Mouse (Mus musculus): Measurements from ENCODE around the gene Lrp8. TPM values are rescaled to one million over a fixed set of nuclear protein-coding genes. Genes with fewer than 3 reads are reported as not detected.

Lrp8 gene
- total and polyA plus RNA-seq, 3 experiments, result 6.4 to 21.1 (median 14.2) TPM

DNA sequence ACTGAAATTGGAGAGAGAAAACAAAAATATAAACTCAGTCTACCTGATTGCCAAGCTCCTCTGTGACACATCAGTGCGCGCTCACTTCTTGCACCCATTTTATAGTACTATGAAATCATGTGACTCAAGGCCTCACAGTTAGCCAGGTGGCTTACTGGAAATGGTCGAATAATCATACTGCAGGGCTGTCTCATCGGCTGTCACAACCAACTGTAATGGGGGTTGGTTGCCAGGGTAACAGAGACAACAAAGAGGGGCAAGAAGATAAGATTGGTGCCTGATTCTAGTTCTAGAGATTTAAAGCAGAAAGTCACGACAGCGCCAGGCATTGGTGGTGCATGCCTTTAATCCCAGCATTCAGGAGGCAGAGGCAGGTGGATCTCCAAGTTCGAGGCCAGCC lies 56.9 kb downstream of the Lrp8 start:
- Histone ChIP-seq H3K9me3 (replicated peaks; ENCODE audit: low read length) (no peaks in the 10 kb centered on the region), H3K4me1 (ENCODE audit: control insufficient read depth in 1 of 2, insufficient read depth in 2 of 2) (no peaks in the 10 kb centered on the region), H3K4me3 (replicated peaks in 1 of 3; ENCODE audit: low read depth in 2 of 3, low read length in 2 of 3, poor library complexity in 1 of 3) (no peak overlapping the region), H3K4me2 (ENCODE audit: insufficient read depth, low read depth, poor library complexity, severe bottlenecking) (no peak overlapping the region), H3K9ac (ENCODE audit: insufficient read depth, low read depth) (no peak overlapping the region), H3K27ac (ENCODE audit: insufficient read depth, low read depth) (no peak overlapping the region), H3K36me3 (replicated peaks in 1 of 2; ENCODE audit: control insufficient read depth in 1 of 2, insufficient read depth in 1 of 2, low read length in 1 of 2) (peaks cover 49 to 95% of the 10 kb centered on the region in 2 experiments), H3K27me3 (replicated peaks) (no peaks in the 10 kb centered on the region), H3K79me2 (replicated peaks; ENCODE audit: control insufficient read depth, extremely low read depth, insufficient read depth, poor library complexity, severe bottlenecking) (no peaks in the 10 kb centered on the region)
- in situ Hi-C loops (cut with MboI; ENCODE audit: low pct_ligation_motif_present, low pct_unique_long_range_greater_than_20kb, low sequenced_read_pairs) (no loop called here), dilution Hi-C loops (cut with MboI; ENCODE audit: extremely low pct_ligation_motif_present, extremely low pct_unique_long_range_greater_than_20kb, low sequenced_read_pairs) (no loop called here)
- DNase-seq (ENCODE audit: extremely low read depth), result no peak
- TF ChIP-seq EP300 (IDR thresholded peaks at IDR 0.05; ENCODE audit: low read length) (no peak), TBP (conservative IDR thresholded peaks at IDR 0.05; ENCODE audit: low read depth, low read length) (no peak), ZKSCAN1 (IDR thresholded peaks at IDR 0.05; ENCODE audit: borderline replicate concordance, low read depth, low read length) (no peak), NELFE (IDR thresholded peaks at IDR 0.05; ENCODE audit: low read depth, low read length) (no peak), NRF1 (IDR thresholded peaks at IDR 0.05; ENCODE audit: low read depth, low read length) (no peak), ELF1 (IDR thresholded peaks at IDR 0.05; ENCODE audit: low read depth, low read length) (no peak), CHD2 (IDR thresholded peaks at IDR 0.05; ENCODE audit: low read length) (no peak), JUN (IDR thresholded peaks at IDR 0.05; ENCODE audit: insufficient read depth, low read depth, low read length) (no peak), TCF12 (IDR thresholded peaks at IDR 0.05; ENCODE audit: low read depth, low read length) (no peak), MXI1 (IDR thresholded peaks at IDR 0.05; ENCODE audit: low read depth, low read length) (no peak), PAX5 (IDR thresholded peaks at IDR 0.05; ENCODE audit: low read length) (no peak), RCOR1 (conservative IDR thresholded peaks at IDR 0.05; ENCODE audit: low read depth, low read length) (no peak), MAZ (IDR thresholded peaks at IDR 0.05; ENCODE audit: low read depth, low read length) (no peak), HCFC1 (IDR thresholded peaks at IDR 0.05; ENCODE audit: low read depth, low read length) (no peak), SIN3A (IDR thresholded peaks at IDR 0.05; ENCODE audit: low read length) (no peak)

DNA sequence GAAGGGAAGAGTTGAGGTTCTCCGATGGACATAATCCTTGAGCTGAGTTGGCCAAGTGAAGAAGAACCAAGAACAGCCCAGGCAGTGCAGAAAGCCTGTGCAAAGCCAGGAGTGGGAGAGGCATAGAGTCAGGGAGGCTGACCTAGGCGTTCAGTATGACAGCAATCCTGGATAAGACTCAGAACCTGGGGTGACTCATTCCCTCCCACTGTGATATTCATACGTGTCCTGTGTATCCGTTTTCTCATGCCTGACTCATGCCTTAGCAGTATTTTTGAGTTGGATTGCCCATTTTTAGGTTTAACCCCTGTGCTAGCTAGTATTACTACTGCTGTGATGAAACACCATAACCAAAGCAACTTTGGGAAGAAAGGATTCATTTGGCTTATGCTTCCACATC lies 62.8 kb downstream of the Lrp8 start:
- in situ Hi-C loops (cut with MboI; ENCODE audit: low pct_ligation_motif_present, low pct_unique_long_range_greater_than_20kb, low sequenced_read_pairs) (no loop called here), dilution Hi-C loops (cut with MboI; ENCODE audit: extremely low pct_ligation_motif_present, extremely low pct_unique_long_range_greater_than_20kb, low sequenced_read_pairs) (no loop called here)
- no peak for TF ChIP-seq ETS1 (conservative IDR thresholded peaks at IDR 0.05; ENCODE audit: low read depth, low read length)
- TF ChIP-seq USF2 (conservative IDR thresholded peaks at IDR 0.05; ENCODE audit: low read depth, low read length), result no peak
- TF ChIP-seq TBP (conservative IDR thresholded peaks at IDR 0.05; ENCODE audit: low read depth, low read length), result no peak
- no peak for TF ChIP-seq MAZ (IDR thresholded peaks at IDR 0.05; ENCODE audit: low read depth, low read length)
- TF ChIP-seq E2F4 (IDR thresholded peaks at IDR 0.05; ENCODE audit: insufficient replicate concordance, low read depth, low read length), result no peak
- no peak for TF ChIP-seq POLR2A (IDR thresholded peaks at IDR 0.05; ENCODE audit: low read depth, low read length)
- TF ChIP-seq MAX (IDR thresholded peaks at IDR 0.05; ENCODE audit: low read length), result no peak
- no peak for TF ChIP-seq SMC3 (IDR thresholded peaks at IDR 0.05; ENCODE audit: low read depth, low read length)
- TF ChIP-seq GABPA (IDR thresholded peaks at IDR 0.05; ENCODE audit: insufficient replicate concordance, low read depth, low read length), result no peak
- TF ChIP-seq KAT2A (IDR thresholded peaks at IDR 0.05; ENCODE audit: insufficient replicate concordance, low read length), result no peak
- no peak for TF ChIP-seq SIN3A (IDR thresholded peaks at IDR 0.05; ENCODE audit: low read length)
- no peak for TF ChIP-seq CTCF (conservative IDR thresholded peaks at IDR 0.05 in 1 of 2, IDR thresholded peaks at IDR 0.05 in 1 of 2; ENCODE audit: low read depth in 2 of 2, low read length in 2 of 2)
- no peak for TF ChIP-seq MEF2A (IDR thresholded peaks at IDR 0.05; ENCODE audit: borderline replicate concordance, low read depth, low read length)
- Histone ChIP-seq H3K9ac (ENCODE audit: insufficient read depth, low read depth) (no peak overlapping the region), H3K36me3 (replicated peaks in 1 of 2; ENCODE audit: control insufficient read depth in 1 of 2, insufficient read depth in 1 of 2, low read length in 1 of 2) (peaks cover 19 to 75% of the 10 kb centered on the region in 2 experiments), H3K27me3 (replicated peaks) (no peaks in the 10 kb centered on the region), H3K4me2 (ENCODE audit: insufficient read depth, low read depth, poor library complexity, severe bottlenecking) (no peak overlapping the region), H3K9me3 (replicated peaks; ENCODE audit: low read length) (no peaks in the 10 kb centered on the region), H3K4me3 (replicated peaks in 1 of 3; ENCODE audit: low read depth in 2 of 3, low read length in 2 of 3, poor library complexity in 1 of 3) (no peak overlapping the region), H3K27ac (ENCODE audit: insufficient read depth, low read depth) (no peak overlapping the region), H3K4me1 (ENCODE audit: control insufficient read depth in 1 of 2, insufficient read depth in 2 of 2) (no peaks in the 10 kb centered on the region), H3K79me2 (replicated peaks; ENCODE audit: control insufficient read depth, extremely low read depth, insufficient read depth, poor library complexity, severe bottlenecking) (no peaks in the 10 kb centered on the region)
- DNase-seq (ENCODE audit: extremely low read depth), result no peak
